Mouse (Mus musculus) induced T-regulatory cell, adult 2 months (primary cell): Measurements from ENCODE around the gene Ulk4.

Experiments
- DNase-seq: peaks from one replicate; pipeline ENCODE4 v3.0.0-alpha.2; 2012; ENCODE audit warnings: low read depth

Ulk4 gene

GRCm38 (mm10) chr9:121107643-121108042 lies 169.4 kb downstream of the Ulk4 start:
- DNase-seq = no peak

- no peak for DNase-seq
Measured at GRCm38 (mm10) chr9:121107101-121107500, 169.9 kb downstream of the Ulk4 start.

DNA sequence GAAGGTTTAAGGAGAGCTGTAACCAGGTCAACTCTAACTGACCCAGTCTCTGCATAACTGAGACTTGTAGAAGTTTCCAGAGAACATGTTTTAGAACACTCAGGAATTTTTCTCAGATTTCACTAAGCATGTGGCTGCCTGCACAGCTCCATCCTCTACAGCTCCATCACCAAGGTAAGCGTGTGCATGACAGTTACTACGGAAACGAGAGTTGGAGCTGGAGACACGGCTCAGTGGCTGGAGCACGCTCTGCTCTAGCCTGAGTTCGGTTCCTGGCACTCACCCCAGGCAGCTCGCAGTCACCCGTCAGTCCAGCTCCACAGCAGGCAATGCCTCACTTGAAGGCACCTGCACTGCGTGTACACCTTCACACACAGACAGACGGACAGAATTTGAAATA lies 175.5 kb downstream of the Ulk4 start:
- no peak for DNase-seq

DNA sequence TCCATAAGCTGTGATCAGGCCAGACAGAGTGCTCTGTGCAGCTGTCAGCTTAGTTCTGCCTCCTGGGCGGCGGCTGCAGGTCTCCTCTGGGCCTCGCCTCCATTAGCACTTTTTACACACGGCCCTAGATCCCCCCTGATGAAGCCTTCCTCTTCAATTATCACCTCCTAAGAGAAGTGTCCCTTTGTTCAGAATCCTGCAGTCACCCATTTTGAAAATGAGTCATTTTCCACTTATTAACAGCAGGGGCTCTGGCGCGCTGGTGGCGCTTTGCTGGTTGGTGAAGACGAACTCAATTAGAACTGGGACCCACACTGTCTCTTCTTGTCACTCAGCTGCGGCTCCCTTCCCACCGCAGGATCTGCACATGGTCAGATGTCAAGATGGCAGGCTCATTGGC lies 177.5 kb downstream of the Ulk4 start:
- DNase-seq = no peak

- DNase-seq = no peak
Measured at GRCm38 (mm10) chr9:121093760-121094159, 183.2 kb downstream of the Ulk4 start.

DNA sequence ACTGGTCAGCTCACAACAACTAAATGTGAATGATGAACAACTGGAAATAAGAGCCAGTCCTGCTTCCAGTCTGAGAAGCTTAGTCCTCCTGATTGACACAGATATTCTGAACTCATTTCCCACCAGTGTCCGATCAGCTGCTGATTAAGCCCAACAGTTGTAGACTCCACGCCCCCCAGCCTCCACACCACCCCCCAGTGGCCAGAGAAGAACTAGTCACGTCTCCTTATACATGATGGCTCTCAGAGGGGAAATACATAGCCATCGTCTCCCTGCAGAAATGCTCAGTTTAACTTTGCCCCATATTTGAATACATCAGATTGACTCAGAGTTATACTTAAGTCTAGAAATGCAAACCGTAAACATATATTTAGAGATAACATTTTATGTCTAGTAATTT lies 184.4 kb downstream of the Ulk4 start:
- DNase-seq = no peak

DNA sequence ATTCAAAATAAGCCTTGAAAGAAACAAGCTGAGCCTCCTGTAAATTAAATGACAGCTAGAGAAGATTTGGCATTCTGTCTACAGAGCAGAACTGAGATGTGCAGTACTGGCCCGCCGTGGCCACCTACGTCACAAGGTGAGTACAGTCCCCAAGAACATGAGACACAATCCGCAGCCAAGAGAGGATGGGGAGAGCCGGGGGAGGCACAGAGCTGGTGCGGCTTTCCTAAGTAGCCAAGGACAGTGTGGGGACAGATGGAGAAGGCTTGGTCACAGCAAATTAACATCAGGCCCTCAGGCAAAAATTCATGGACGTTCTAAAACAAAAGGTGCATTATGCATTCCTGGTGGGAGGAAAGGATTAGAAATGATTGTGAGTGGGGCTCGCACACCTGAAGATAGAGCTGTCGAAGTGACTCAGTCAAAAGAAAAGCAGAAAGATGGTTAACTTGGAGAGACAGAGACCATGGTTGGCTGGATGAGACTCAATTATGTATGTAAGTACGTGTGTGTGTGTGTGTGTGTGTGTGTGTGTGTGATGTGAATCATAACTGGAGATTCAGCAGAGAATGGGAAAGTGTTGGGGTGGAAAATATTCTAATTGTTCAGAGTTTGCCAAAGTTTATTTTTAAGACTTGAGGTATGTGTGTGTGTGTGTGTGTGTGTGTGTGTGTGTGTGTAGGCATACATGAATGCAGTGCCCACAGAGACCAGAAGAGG lies 185.8 kb downstream of the Ulk4 start:
- no peak for DNase-seq

DNA sequence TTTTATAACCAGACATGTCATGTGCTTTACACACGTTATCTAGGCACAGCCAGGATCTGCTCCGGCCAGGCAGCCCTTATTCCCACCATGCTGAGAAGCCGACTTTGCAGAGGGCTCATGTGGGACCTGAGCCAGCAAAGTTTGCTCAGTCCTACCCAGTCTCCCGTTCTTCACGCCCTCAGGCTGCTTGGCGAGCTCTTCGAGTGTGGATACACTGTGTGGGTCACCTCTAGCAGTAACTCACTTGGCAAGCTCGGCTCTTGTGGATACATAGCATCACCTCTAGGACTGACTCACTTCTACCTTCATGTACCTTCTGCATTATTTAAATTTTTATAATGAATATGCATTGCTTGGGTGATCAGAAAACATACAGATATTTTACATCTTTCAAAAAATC lies 189.3 kb downstream of the Ulk4 start:
- no peak for DNase-seq

GRCm38 (mm10) chr9:121084191-121084590 lies 192.8 kb downstream of the Ulk4 start:
- DNase-seq = no peak

DNA sequence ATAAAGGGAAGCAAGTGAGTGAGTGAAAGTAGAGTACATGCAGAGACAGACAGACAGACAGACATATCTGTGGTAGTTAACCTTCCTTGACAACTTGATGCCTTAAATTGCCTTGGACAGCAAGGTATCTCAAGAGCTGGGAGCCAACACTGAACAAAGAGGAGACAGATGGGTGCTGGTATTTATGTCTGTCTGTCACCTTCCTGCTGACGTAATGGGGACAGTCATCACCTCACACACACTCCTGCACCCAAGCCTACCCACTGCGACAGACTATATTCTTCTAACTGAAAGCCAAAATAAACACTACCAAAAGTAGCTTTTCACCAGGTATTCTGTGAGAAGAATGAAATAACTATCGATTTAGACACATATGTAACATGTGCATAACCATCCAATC lies 196.2 kb downstream of the Ulk4 start:
- DNase-seq = no peak

DNA sequence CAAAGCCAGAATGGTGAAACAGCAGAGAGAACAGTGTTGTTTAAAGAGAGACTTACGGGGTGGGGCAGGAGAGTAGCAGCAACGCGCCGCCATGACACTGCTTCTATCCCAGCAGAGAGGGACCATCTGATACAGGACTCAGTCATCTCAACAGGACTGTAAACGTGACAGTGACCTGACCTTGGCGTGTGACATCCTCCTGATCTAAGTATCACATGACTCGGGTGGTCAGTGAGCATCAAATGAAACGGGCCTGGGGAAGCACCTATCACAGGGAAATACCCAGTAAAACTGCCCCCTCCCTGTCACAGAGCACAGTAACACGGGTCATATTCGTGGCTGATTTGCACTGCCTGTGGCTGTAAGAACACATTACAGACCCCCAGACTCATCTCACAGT lies 196.6 kb downstream of the Ulk4 start:
- no peak for DNase-seq

GRCm38 (mm10) chr9:121079388-121080088 lies 197.5 kb downstream of the Ulk4 start:
- no peak for DNase-seq

DNA sequence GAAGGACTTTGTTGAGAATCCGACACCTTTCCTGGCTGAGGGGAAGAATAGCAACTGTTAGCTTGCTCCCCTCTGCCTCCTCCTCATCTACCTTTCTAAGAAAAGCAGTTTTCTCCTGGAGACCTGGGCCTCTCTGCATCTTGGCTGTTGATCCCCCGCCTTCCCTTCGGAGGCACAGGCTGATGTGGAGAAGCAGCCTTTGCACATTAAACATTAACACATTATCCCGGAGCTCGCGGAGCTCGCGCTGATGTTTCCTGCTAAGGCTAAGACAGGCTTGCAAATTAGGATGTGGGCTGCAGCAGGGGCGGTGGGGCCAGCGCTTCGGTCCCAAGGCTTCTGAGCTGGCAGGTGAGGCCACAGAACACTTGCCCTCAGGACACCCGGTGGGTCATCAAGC lies 200.7 kb downstream of the Ulk4 start:
- DNase-seq = no peak

DNA sequence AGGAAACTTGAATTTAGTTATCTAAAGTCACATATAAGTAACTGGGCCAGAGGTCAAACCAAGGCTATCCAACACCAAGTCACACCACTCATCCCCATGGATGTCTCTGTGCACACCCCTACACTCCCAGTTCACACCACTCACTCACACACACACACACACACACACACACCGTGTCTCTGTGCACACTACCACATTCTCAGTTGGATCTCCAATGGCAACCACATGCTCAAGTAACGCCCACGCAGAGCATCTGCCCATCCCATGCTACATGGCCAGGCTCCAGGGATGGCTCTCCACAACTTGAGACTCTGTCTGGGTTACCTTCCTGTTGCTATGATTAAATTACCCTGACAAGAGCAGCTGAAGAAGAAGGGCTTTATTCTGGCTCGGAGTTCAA lies 201.8 kb downstream of the Ulk4 start:
- no peak for DNase-seq

DNA sequence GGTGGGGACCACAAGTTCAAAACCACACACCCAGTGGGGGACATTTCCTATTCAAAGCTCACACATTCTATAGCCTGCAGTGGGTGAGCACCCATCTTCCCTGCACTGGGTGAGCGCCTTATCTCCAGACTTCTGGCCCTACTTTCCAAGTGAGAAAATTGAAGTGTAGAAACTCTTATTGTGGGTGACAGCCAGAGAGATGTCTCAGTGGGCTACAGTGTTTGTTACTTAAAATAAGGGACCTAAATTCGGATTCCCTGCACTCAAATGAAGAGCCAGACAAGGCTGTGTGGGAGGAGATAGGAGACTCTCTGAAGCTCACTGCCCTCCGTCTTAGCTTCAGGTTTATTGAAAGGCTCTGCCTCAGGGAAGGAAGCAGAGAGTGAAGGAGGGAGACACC lies 202.3 kb downstream of the Ulk4 start:
- DNase-seq = no peak

- DNase-seq = no peak
Measured at GRCm38 (mm10) chr9:121072127-121072757, 204.8 kb downstream of the Ulk4 start.

DNA sequence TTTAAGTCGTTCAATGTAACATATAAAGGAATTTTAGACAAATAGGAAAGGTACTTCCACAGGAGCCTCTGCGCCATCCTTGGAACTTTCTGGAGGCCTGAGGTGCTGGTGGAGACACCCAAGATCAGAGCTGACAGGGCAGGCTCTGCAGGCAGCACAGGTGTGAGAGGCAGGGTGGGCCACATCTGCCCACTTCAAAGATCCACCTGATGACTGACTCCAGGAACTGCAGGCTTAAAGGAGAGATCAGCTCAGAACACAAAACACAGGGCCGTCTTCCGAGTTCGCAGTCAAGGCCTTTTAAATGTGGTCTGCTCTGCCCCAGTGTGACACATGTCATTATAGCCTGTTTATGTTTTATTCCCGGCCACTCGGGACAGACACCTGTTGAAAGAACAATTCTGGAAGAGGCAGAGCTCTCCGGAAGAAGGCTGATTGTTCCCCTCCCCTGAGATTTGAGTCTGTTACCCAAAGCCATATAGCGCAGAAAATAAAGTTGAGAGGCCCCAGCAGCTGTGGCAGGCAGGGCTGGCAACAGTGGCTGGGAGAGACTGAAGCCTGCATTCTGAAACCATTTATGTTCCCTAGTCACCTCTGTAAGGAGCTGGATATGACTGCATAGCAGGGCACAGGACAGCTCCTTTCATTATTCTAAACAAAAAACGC lies 205.4 kb downstream of the Ulk4 start:
- DNase-seq = no peak

DNA sequence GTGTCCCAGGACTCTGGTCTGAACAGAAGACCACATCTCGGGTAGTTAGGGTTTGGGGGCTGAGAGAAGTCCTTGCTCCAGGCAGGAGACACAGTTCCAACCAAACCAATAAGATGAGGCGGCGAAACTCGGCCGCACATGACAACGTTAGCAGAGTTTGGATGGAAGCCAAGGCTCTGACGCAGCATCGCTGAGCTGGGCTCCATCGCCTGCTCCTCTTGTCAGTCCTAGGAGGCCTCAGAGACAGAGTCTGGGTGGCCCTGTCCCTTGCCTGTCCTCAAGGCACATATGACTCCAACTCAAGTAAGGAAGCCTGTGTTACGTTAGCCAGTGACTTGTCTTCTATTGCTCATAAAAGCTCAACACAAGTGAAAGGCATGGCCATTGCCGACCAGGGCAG lies 205.9 kb downstream of the Ulk4 start:
- DNase-seq = no peak

DNA sequence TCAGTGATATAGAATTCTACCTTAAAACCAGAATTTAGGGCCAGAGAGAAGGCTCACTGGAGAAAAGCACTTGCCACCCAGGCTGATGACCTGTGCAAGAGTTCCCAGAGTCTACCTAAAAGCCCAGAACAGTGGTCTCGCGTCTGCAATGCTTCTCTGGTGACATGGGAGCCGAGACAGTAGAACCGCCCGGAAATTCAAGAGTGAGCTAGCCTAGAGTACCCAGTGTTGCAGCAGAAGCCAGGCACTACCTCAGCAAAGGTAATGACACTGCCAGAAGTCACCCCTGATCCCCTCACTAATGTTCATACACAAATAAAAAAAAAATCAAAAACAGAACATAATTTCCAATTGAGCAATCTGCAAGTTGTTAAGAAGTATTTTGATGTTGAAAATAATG lies 208.9 kb downstream of the Ulk4 start:
- DNase-seq = no peak

GRCm38 (mm10) chr9:121067043-121067442 lies 210.0 kb downstream of the Ulk4 start:
- no peak for DNase-seq

- no peak for DNase-seq
Measured at GRCm38 (mm10) chr9:121065383-121065978, 211.5 kb downstream of the Ulk4 start.

DNA sequence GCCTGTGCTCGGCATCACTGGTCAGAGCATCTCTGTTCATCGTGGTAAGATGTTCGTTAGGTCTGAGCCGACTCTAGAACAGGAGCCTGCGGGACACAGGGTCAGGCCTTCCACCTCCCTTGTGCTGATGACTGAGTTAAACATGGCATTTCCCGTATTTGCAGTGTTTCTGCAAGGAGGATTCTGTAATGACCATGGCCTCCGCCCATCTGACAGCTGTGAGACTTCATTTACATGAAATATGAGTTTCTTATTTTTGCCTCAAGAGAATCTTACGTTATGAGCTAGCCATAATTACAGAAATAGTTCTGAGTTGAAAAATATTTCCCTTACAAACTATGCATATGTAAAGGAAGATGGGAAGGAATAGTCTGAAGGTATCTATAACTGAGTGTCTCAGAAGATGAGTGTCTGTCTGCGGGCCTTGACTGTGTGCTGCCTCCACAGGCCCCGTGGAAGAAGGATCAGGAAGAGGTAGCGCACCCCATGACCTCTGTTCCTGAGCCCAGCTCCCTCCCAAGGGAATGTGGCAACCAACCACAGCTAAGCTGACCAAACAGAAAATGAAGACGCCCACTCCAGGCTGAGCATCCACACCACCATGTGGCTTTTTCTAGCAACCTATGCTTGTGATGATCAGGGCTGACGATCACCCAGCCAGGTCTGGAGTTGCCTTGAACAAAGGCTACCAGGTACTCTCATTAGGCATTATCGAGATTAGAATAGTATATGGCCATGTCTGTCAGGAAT lies 212.2 kb downstream of the Ulk4 start:
- DNase-seq = no peak
